Mouse (Mus musculus) ES-Bruce4 (cell line): ENCODE data around the gene Nkx1-1.

Experiments used
- CTCF ChIP-seq: IDR thresholded peaks from one replicate; pipeline ENCODE4 v1.8.1; 2011; ENCODE audit warnings: low read depth, low read length
- EP300 ChIP-seq: IDR thresholded peaks from 2 replicates; pipeline ENCODE4 v1.6.1; 2011; ENCODE audit warnings: low read depth, low read length; ENCODE audit not compliant: insufficient read depth
- POLR2A ChIP-seq: IDR thresholded peaks from one replicate; pipeline ENCODE4 v1.8.1; 2011; ENCODE audit warnings: low read length; ENCODE audit not compliant: insufficient read depth

GRCm38 (mm10) chr5:33420313-33420712 lies 13.5 kb downstream of the Nkx1-1 start:
- TF ChIP-seq POLR2A = no peak
- no peak for TF ChIP-seq CTCF
- no peak for TF ChIP-seq EP300
